Mouse (Mus musculus) skeletal muscle tissue, adult 2 months (tissue): Measurements from ENCODE around the gene Atp6v1d.

ENCODE experiments used
- DNase-seq: peaks from one replicate; pipeline ENCODE4 v3.0.0-alpha.2; 2012; ENCODE audit warnings: low read depth, low spot score

Atp6v1d gene

GRCm38 (mm10) chr12:78861496-78862253 lies at the start of gene Atp6v1d, which contains the start of gene Eif2s1:
Atp6v1d (minus strand) TSS chr12:78861638.
Eif2s1 (plus strand) TSS chr12:78861819.
- DNase-seq = peak; percentile 99

- DNase-seq = no peak
These were observed 49.4 kb upstream of the Atp6v1d start for GRCm38 (mm10) chr12:78910684-78911461.

- no peak for DNase-seq
These were observed 46.7 kb upstream of the Atp6v1d start for GRCm38 (mm10) chr12:78908081-78908605.

GRCm38 (mm10) chr12:78906707-78907162 lies 45.3 kb upstream of the Atp6v1d start, which contains the start of gene Plek2:
Plek2 (minus strand) TSS chr12:78906964.
- no peak for DNase-seq

GRCm38 (mm10) chr12:78904499-78904898 lies 43.1 kb upstream of the Atp6v1d start:
- no peak for DNase-seq

- no peak for DNase-seq
These were observed 41.9 kb upstream of the Atp6v1d start for GRCm38 (mm10) chr12:78903313-78903712.

- DNase-seq = no peak
These were observed 40.0 kb upstream of the Atp6v1d start for GRCm38 (mm10) chr12:78901467-78901866.

GRCm38 (mm10) chr12:78897861-78898260 lies 36.4 kb upstream of the Atp6v1d start:
- DNase-seq = no peak

- no peak for DNase-seq
These were observed 29.7 kb upstream of the Atp6v1d start for GRCm38 (mm10) chr12:78891149-78891548.

- no peak for DNase-seq
These were observed 28.6 kb upstream of the Atp6v1d start for GRCm38 (mm10) chr12:78890062-78890461.

GRCm38 (mm10) chr12:78874581-78874980 lies 13.1 kb upstream of the Atp6v1d start:
- no peak for DNase-seq

GRCm38 (mm10) chr12:78868115-78868514 lies 6.7 kb upstream of the Atp6v1d start:
- DNase-seq = no peak

GRCm38 (mm10) chr12:78865434-78865833 lies 4.0 kb upstream of the Atp6v1d start:
- DNase-seq = no peak

GRCm38 (mm10) chr12:78862254-78862730 lies 854 bp upstream of the Atp6v1d start:
- no peak for DNase-seq

GRCm38 (mm10) chr12:78860921-78861495 lies 430 bp downstream of the Atp6v1d start:
- peak; percentile 23 for DNase-seq

- no peak for DNase-seq
These were observed 13.2 kb downstream of the Atp6v1d start for GRCm38 (mm10) chr12:78848246-78848645.

- DNase-seq = no peak
These were observed 19.0 kb downstream of the Atp6v1d start for GRCm38 (mm10) chr12:78842429-78842828.

- DNase-seq = no peak
These were observed 21.5 kb downstream of the Atp6v1d start for GRCm38 (mm10) chr12:78839906-78840305.

GRCm38 (mm10) chr12:78834496-78834895 lies 26.9 kb downstream of the Atp6v1d start:
- no peak for DNase-seq

GRCm38 (mm10) chr12:78814437-78814836 lies 47.0 kb downstream of the Atp6v1d start:
- no peak for DNase-seq

GRCm38 (mm10) chr12:78801836-78802235 lies 59.6 kb downstream of the Atp6v1d start:
- no peak for DNase-seq

- DNase-seq = no peak
These were observed 61.4 kb downstream of the Atp6v1d start for GRCm38 (mm10) chr12:78800036-78800435.
